ENCODE assay signal across 23 mouse cellular contexts in genomic region chr9:70939752-70940501, GRCm38 (mm10). TPM values are rescaled to one million over a fixed set of nuclear protein-coding genes. Genes with fewer than 3 reads are reported as not detected.
DNase-seq lines count a peak whose midpoint lies in the region; ATAC-seq and TF ChIP-seq lines count a peak whose summit lies in the region.
"Had no signal": no experiment of that assay in that cellular context is flagged by ENCODE, and none has a peak within 500 bp of the region (broad histone marks: within the 10 kb centered on the region; RNA-seq: fewer than 3 reads in every experiment).

No protein-coding gene starts in this region.

- TF ChIP-seq EP300 in liver, postnatal 0 days (IDR thresholded peaks at IDR 0.05; ENCODE audit: low read depth) = 0 out of 2 replicates have a peak, but pooled peaks have one; percentile 17

- no peak overlapping the region for H3K9ac ChIP-seq in kidney, embryonic 14.5 days (ENCODE audit: low read depth, low read length)
- no peak overlapping the region for H3K9ac ChIP-seq in intestine, postnatal 0 days (ENCODE audit: low read depth, low read length)
- H3K9ac ChIP-seq in liver, embryonic 13.5 days = no peak overlapping the region; the same call in 1 of the 2 replicates
- H3K9ac ChIP-seq in liver, postnatal 0 days (replicated peaks) = no peak overlapping the region; the same call in 1 of the 2 replicates
- H3K9ac ChIP-seq: embryonic facial prominence, embryonic 13.5 days; forebrain, embryonic 12.5 days; heart, embryonic 15.5 days had no signal

- H3K4me3 ChIP-seq in kidney, embryonic 14.5 days (ENCODE audit: low read length) = no peak overlapping the region
- no peak overlapping the region for H3K4me3 ChIP-seq in intestine, postnatal 0 days (ENCODE audit: low read depth, low read length)
- H3K4me3 ChIP-seq in liver, embryonic 13.5 days (replicated peaks) = no peak overlapping the region
- H3K4me3 ChIP-seq in liver, postnatal 0 days (ENCODE audit: low read depth, low read length) = no peak overlapping the region
- H3K4me3 ChIP-seq in lung, adult 2 months (replicated peaks; ENCODE audit: extremely low read depth, low read depth, low read length) = no peak overlapping the region
- H3K4me3 ChIP-seq: embryonic facial prominence, embryonic 13.5 days; forebrain, embryonic 12.5 days; heart, adult 2 months; heart, embryonic 15.5 days had no signal

- TF ChIP-seq CTCF in intestine, postnatal 0 days (IDR thresholded peaks at IDR 0.05; ENCODE audit: low read depth) = no peak
- TF ChIP-seq CTCF in liver, postnatal 0 days (IDR thresholded peaks at IDR 0.05; ENCODE audit: low read depth) = no peak
- no peak for TF ChIP-seq CTCF in lung, adult 2 months (IDR thresholded peaks at IDR 0.05; ENCODE audit: insufficient read depth, low read length)

- no peak overlapping the region for H3K27ac ChIP-seq in kidney, embryonic 14.5 days (ENCODE audit: low read depth, low read length)
- H3K27ac ChIP-seq in intestine, postnatal 0 days (ENCODE audit: low read depth, low read length) = no peak overlapping the region
- H3K27ac ChIP-seq in liver, embryonic 13.5 days = peak overlapping the region; percentile 63
- peak overlapping the region; percentile 96 for H3K27ac ChIP-seq in liver, postnatal 0 days (ENCODE audit: low read depth)
- H3K27ac ChIP-seq: embryonic facial prominence, embryonic 13.5 days; forebrain, embryonic 12.5 days; heart, adult 2 months; heart, embryonic 15.5 days had no signal

- WGBS in kidney, embryonic 14.5 days = 49% methylated on average over 8 of the region's 8 CpGs
- WGBS in intestine, postnatal 0 days = 58% methylated on average over 8 of the region's 8 CpGs
- 71% methylated on average over 8 of the region's 8 CpGs for WGBS in liver, embryonic 13.5 days (ENCODE audit: insufficient replicate concordance)
- 61% methylated on average over 8 of the region's 8 CpGs for WGBS in liver, postnatal 0 days (ENCODE audit: insufficient replicate concordance)
- 67% methylated on average over 8 of the region's 8 CpGs for WGBS in lung, adult 2 months

- H3K36me3 ChIP-seq in kidney, embryonic 14.5 days (ENCODE audit: control insufficient read depth, insufficient read depth, low read length) = no peaks in the 10 kb centered on the region
- no peaks in the 10 kb centered on the region for H3K36me3 ChIP-seq in intestine, postnatal 0 days (ENCODE audit: control insufficient read depth, insufficient read depth)
- H3K36me3 ChIP-seq in liver, embryonic 13.5 days = no peaks in the 10 kb centered on the region
- no peaks in the 10 kb centered on the region for H3K36me3 ChIP-seq in liver, postnatal 0 days (replicated peaks; ENCODE audit: insufficient read depth, low read length)
- H3K36me3 ChIP-seq: embryonic facial prominence, embryonic 13.5 days; forebrain, embryonic 12.5 days; heart, embryonic 15.5 days had no signal

- 0 out of 2 replicates have a peak, but pooled peaks have one; percentile 20 for ATAC-seq in kidney, embryonic 14.5 days (ENCODE audit: low FRiP score, low TSS enrichment)
- ATAC-seq in intestine, postnatal 0 days = peak; percentile 31; the same call in 1 of the 2 replicates
- ATAC-seq in liver, embryonic 13.5 days (ENCODE audit: low read depth) = peak; percentile 64
- ATAC-seq in liver, postnatal 0 days = peak; percentile 83
- ATAC-seq: activated CD4-positive, CD25-positive, alpha-beta regulatory T cell, adult 4 months; forebrain, embryonic 16.5 days; Patski had no signal

- H3K27me3 ChIP-seq in kidney, embryonic 14.5 days (ENCODE audit: control insufficient read depth, insufficient read depth, low read length) = no peaks in the 10 kb centered on the region
- no peaks in the 10 kb centered on the region for H3K27me3 ChIP-seq in intestine, postnatal 0 days (replicated peaks; ENCODE audit: control insufficient read depth, insufficient read depth, low read length)
- no peaks in the 10 kb centered on the region for H3K27me3 ChIP-seq in liver, embryonic 13.5 days
- H3K27me3 ChIP-seq in liver, postnatal 0 days (ENCODE audit: insufficient read depth, low read length) = no peaks in the 10 kb centered on the region
- H3K27me3 ChIP-seq: embryonic facial prominence, embryonic 13.5 days; forebrain, embryonic 12.5 days; heart, embryonic 15.5 days; Patski had no signal

- H3K4me2 ChIP-seq in kidney, embryonic 14.5 days (replicated peaks; ENCODE audit: low read depth, low read length) = no peak overlapping the region
- no peak overlapping the region for H3K4me2 ChIP-seq in intestine, postnatal 0 days (replicated peaks; ENCODE audit: low read depth)
- no peak overlapping the region for H3K4me2 ChIP-seq in liver, embryonic 13.5 days
- no peak overlapping the region for H3K4me2 ChIP-seq in liver, postnatal 0 days (ENCODE audit: low read depth, low read length)
- H3K4me2 ChIP-seq: embryonic facial prominence, embryonic 13.5 days; forebrain, embryonic 12.5 days; heart, embryonic 11.5 days; heart, embryonic 15.5 days had no signal

- no peak for DNase-seq in kidney, adult 9 months
- DNase-seq in liver, embryonic 13.5 days = no peak
- DNase-seq in liver, postnatal 0 days = peak; percentile 57
- no peak for DNase-seq in lung, adult 2 months
- no peak for DNase-seq in right cerebral cortex, postnatal 14 days
- DNase-seq in testis, postnatal 10 days (ENCODE audit: low spot score) = no peak
- DNase-seq: adrenal gland, postnatal 14 days; cerebellum, adult 11-12 months; cerebellum, adult 9-10 months; cerebellum, postnatal 25 days; gastrocnemius, postnatal 10 days; heart, adult 2 months; heart, postnatal 14 days had no signal

- no peaks in the 10 kb centered on the region for H3K4me1 ChIP-seq in kidney, embryonic 14.5 days (ENCODE audit: control insufficient read depth, insufficient read depth, low read length)
- no peaks in the 10 kb centered on the region for H3K4me1 ChIP-seq in intestine, postnatal 0 days (replicated peaks; ENCODE audit: control insufficient read depth, insufficient read depth, low read length)
- H3K4me1 ChIP-seq in liver, embryonic 13.5 days (replicated peaks) = peaks cover 38% of the 10 kb centered on the region
- H3K4me1 ChIP-seq in liver, postnatal 0 days (ENCODE audit: insufficient read depth) = peaks cover 43% of the 10 kb centered on the region
- peaks cover 6% of the 10 kb centered on the region for H3K4me1 ChIP-seq in lung, adult 2 months (ENCODE audit: control insufficient read depth, insufficient read depth, low read length)
- H3K4me1 ChIP-seq: embryonic facial prominence, embryonic 13.5 days; forebrain, embryonic 12.5 days had no signal

- H3K9me3 ChIP-seq in kidney, embryonic 14.5 days (ENCODE audit: control insufficient read depth, low read length) = no peaks in the 10 kb centered on the region
- H3K9me3 ChIP-seq in intestine, postnatal 0 days (ENCODE audit: control insufficient read depth) = no peaks in the 10 kb centered on the region
- H3K9me3 ChIP-seq in liver, embryonic 13.5 days (replicated peaks) = no peaks in the 10 kb centered on the region
- no peaks in the 10 kb centered on the region for H3K9me3 ChIP-seq in liver, postnatal 0 days (ENCODE audit: low read length)
- H3K9me3 ChIP-seq: embryonic facial prominence, embryonic 13.5 days; forebrain, embryonic 12.5 days; heart, embryonic 15.5 days had no signal

- no peak for TF ChIP-seq POLR2A in lung, adult 2 months (IDR thresholded peaks at IDR 0.05; ENCODE audit: borderline replicate concordance, extremely low read depth, low read depth, low read length)

RNA-seq across cellular contexts. Expression of gene Lipc, which starts 12.1 kb away (rescaled TPM):
- polyA plus RNA-seq in kidney, embryonic 14.5 days (2014; fragmentation: Nextera tagmentation; extraction: Ambion mirVana) = 0.47 and 0.79 TPM in 2 replicates
- polyA plus RNA-seq in intestine, postnatal 0 days (2015; fragmentation: Nextera tagmentation; extraction: Ambion mirVana) = 0.08 TPM in 1 of 2 replicates, not detected in the other
- 19.7 and 24.6 TPM in 2 replicates for polyA plus RNA-seq in liver, embryonic 13.5 days (2015; fragmentation: Nextera tagmentation; extraction: Ambion mirVana)
- 104 and 108 TPM in 2 replicates for polyA plus RNA-seq in liver, postnatal 0 days (2015; fragmentation: Nextera tagmentation; extraction: Ambion mirVana)
- 0.25 and 0.38 TPM in 2 replicates for polyA plus RNA-seq in lung, adult 2 months (2012; rRNA removed)
- polyA plus RNA-seq: C2C12; forebrain, embryonic 12.5 days had no signal

Comparison
In these comparisons a context has a peak if more than half of its experiments do, and no peak if none do; other contexts are left out.
1. ATAC-seq: peak in every context shown above with its lines; median percentile 83 in liver, postnatal 0 days; 64 in liver, embryonic 13.5 days; 31 in intestine, postnatal 0 days; 20 in kidney, embryonic 14.5 days.
2. H3K27ac ChIP-seq: peak in liver, embryonic 13.5 days (single experiment) and liver, postnatal 0 days (single experiment); none in kidney, embryonic 14.5 days (single experiment) and intestine, postnatal 0 days (single experiment).
3. RNA of gene Lipc, which starts 12.1 kb away (polyA plus RNA-seq): 104 to 108 TPM in liver, postnatal 0 days and 19.7 to 24.6 TPM in liver, embryonic 13.5 days; 0.47 to 0.79 TPM in kidney, embryonic 14.5 days, 0.25 to 0.38 TPM in lung, adult 2 months and 0.08 TPM in intestine, postnatal 0 days; every median in the first group is over 10 times any median in the second.